Mouse (Mus musculus) heart, embryonic 10.5 days (tissue): Measurements from ENCODE around the gene Vtn. TPM values are rescaled to one million over a fixed set of nuclear protein-coding genes. Genes with fewer than 3 reads are reported as not detected.

ENCODE experiments used
- DNase-seq: peaks from one replicate; pipeline ENCODE4 v3.0.0-alpha.2; 2017; ENCODE audit warnings: low spot score
- H3K27ac ChIP-seq: fragments of 300-500 bp; sonication (generic); 2 replicates; pipeline ENCODE4 v1.5.1; 2016; ENCODE audit warnings: mild to moderate bottlenecking
- H3K27me3 ChIP-seq: fragments of 300-500 bp; sonication (generic); 2 replicates; pipeline ENCODE4 v1.6.1; 2016; ENCODE audit warnings: mild to moderate bottlenecking; ENCODE audit not compliant: poor library complexity, insufficient read depth, severe bottlenecking
- H3K36me3 ChIP-seq: fragments of 300-500 bp; sonication (generic); 2 replicates; pipeline ENCODE4 v1.6.1; 2016; ENCODE audit warnings: mild to moderate bottlenecking, moderate library complexity
- H3K4me1 ChIP-seq: fragments of 300-500 bp; sonication (generic); 2 replicates; pipeline ENCODE4 v1.6.1; 2016; ENCODE audit warnings: mild to moderate bottlenecking
- H3K4me3 ChIP-seq: fragments of 300-500 bp; sonication (generic); 2 replicates; pipeline ENCODE4 v1.5.1; 2016; ENCODE audit warnings: mild to moderate bottlenecking, moderate library complexity
- H3K9me3 ChIP-seq: fragments of 300-500 bp; sonication (generic); 2 replicates; pipeline ENCODE4 v1.6.1; 2016; ENCODE audit warnings: mild to moderate bottlenecking, moderate library complexity
- WGBS: fragments of 180-500 bp; shearing (Covaris S2); methylation state at CpG from one replicate; pipeline ENCODE4 v1.1.7; 2016; 5-methylcytosine and 5-hydroxymethylcytosine counted together
- polyA plus RNA-seq: library from polyadenylated mRNA; unstranded; fragments of >200 nt; fragmentation: Nextera tagmentation; extraction: Ambion mirVana; gene quantifications from 2 replicates; pipeline ENCODE4 v1.2.1, GENCODE M21; 2016

Gene Vtn
- polyA plus RNA-seq = 1.6 and 43.5 TPM in 2 replicates

DNA sequence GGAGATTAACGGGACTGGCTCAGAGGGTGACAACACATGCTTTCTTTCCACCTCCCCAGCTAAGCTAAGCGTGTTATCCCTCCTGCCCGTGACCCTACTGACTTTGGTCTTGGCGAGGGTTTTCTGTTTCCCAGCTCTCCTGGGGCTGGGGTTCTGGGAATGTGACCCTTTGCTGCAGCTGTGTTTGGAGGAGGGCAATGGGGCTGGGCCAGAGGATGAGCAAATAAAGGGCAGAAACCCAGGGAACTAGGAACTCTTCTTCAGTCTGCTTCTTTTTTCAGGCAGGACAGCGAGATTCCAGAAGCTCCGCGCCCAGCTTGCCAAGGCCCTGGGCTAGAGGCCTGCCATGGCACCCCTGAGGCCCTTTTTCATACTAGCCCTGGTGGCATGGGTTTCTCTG lies at the start of gene Vtn:
Gene Vtn, plus strand, starts transcription at position 88 of the 400 bp plus-strand sequence.
- Histone ChIP-seq H3K36me3 (no peaks in the 10 kb centered on the region), H3K27me3 (peaks cover 87% of the 10 kb centered on the region), H3K4me3 (peak within 1 kb of the TSS; percentile 67), H3K4me1 (peaks cover 14% of the 10 kb centered on the region), H3K9me3 (no peaks in the 10 kb centered on the region), H3K27ac (no peak within 1 kb of the TSS)
- WGBS = 55% methylated on average over 7 of the region's 7 CpGs
- no peak for DNase-seq

DNA sequence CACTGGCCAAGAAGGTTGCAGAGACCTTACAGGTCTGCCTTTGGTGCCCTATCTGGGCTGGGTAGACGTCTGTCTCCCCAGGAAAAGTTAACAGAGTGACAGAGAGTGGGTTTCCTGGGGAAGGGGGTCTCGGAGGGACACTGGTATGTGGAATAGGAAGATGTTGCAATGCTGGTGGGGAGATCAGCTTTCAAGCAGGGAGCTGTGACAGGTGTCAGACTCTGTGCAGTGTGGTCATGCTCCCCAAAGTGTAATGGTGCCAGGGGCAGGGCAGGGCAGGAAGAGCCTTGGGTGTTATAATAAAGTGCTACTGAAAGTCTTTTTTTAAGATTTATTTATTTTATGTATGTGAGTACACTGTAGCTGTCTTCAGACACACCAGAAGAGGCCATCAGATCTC lies 48.6 kb upstream of the Vtn start:
- Histone ChIP-seq H3K4me3 (no peak overlapping the region), H3K36me3 (no peaks in the 10 kb centered on the region), H3K9me3 (no peaks in the 10 kb centered on the region), H3K4me1 (peaks cover 2% of the 10 kb centered on the region; the same call in 1 of the 2 replicates), H3K27me3 (peaks cover 5% of the 10 kb centered on the region; the same call in 1 of the 2 replicates), H3K27ac (no peak overlapping the region)
- no peak for DNase-seq
- 42% methylated on average over 2 of the region's 2 CpGs for WGBS

DNA sequence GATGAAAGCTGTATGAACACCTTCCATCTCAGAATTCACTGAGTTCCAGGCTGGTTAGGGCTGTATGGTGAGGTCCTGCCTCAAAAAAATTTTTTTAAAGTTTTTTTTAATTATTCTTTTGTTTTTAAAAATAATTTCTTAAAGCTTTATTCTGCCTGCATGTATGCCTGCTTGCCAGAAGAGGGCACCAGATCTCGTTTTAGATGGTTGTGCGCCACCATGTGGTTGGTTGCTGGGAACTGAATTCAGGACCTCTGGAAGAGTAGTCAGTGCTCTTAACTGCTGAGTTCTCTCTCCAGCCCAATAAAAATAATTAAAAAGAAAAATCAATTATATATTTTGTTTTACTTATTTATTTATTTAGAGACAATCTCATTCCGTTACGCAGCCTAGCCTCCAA lies 45.2 kb upstream of the Vtn start:
- Histone ChIP-seq H3K4me3 (no peak overlapping the region), H3K9me3 (no peaks in the 10 kb centered on the region), H3K36me3 (no peaks in the 10 kb centered on the region), H3K27ac (no peak overlapping the region), H3K27me3 (peaks cover 5% of the 10 kb centered on the region; the same call in 1 of the 2 replicates), H3K4me1 (peaks cover 7% of the 10 kb centered on the region)
- 12% methylated on average over 4 of the region's 4 CpGs for WGBS
- no peak for DNase-seq

DNA sequence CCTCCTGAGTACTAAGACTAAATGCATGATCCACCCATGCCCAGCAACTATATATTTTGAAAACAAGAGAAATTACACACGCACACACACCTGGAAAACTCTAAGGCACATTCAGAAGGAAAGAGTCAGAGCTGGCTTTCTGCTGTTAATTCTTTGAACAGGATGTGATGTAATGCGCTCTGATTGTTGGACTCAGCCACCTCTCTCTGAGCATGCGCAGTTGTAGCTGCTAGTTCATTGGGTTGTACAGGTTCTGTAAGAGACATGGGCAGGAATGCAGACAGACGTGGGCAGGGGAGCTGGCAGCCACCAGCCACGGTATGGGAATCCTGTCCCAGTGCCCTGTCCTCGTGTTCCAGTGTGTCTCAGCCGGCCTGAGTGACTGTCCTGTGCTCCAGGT lies 44.6 kb upstream of the Vtn start:
- Histone ChIP-seq H3K27me3 (peaks cover 5% of the 10 kb centered on the region; the same call in 1 of the 2 replicates), H3K4me1 (peaks cover 7% of the 10 kb centered on the region), H3K4me3 (no peak overlapping the region), H3K27ac (no peak overlapping the region), H3K9me3 (no peaks in the 10 kb centered on the region), H3K36me3 (no peaks in the 10 kb centered on the region)
- DNase-seq = no peak
- WGBS = 69% methylated on average over 7 of the region's 7 CpGs

DNA sequence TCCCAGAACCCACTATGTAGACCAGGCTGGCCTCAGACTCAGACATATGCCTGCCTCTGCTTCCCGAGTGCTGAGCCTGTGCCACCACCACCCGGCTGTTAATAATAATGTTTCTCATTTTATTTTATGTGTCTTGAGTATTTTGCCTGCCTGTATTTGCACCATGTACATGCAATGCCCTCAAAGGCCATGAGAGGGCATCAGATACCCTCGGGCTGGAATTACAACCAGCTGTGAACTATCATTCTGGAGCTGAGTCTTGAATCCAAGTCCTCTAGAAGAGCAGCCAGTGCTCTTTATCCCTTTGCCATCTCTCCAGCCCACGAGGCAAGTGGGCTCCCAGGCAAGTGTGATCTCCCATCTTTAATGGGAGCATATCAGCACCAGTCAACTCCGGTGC lies 43.6 kb upstream of the Vtn start:
- Histone ChIP-seq H3K4me3 (peak overlapping the region; percentile 9; the same call in 1 of the 2 replicates), H3K4me1 (peaks cover 7% of the 10 kb centered on the region), H3K27me3 (peaks cover 5% of the 10 kb centered on the region; the same call in 1 of the 2 replicates), H3K36me3 (no peaks in the 10 kb centered on the region), H3K27ac (no peak overlapping the region), H3K9me3 (no peaks in the 10 kb centered on the region)
- 30% methylated on average over 5 of the region's 5 CpGs for WGBS
- DNase-seq = no peak

DNA sequence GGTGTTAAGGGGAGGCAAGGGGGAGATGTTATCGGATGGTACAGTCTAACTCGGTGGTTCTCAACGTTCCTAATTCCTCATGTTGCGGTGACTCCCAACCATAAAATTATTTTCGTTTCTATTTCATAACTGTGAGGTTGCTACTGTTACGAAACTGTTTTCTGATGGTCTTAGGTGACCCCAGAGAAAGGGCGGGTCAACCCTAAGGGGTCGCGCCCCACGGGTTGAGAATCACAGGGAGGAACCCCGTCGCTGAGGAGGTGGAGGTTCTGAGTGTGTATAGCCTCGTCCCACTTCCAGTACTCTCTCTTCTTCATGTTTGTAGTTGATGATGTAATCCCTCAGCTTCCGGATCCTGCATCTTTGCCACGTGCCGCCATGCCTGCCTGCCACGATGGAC lies 40.2 kb upstream of the Vtn start:
- Histone ChIP-seq H3K27ac (no peak overlapping the region), H3K9me3 (0 out of 2 replicates have a peak, but pooled peaks cover 3% of the 10 kb centered on the region), H3K4me1 (peaks cover 20% of the 10 kb centered on the region), H3K27me3 (no peaks in the 10 kb centered on the region), H3K36me3 (no peaks in the 10 kb centered on the region), H3K4me3 (no peak overlapping the region)
- WGBS = 82% methylated on average over 17 of the region's 17 CpGs
- DNase-seq = no peak

DNA sequence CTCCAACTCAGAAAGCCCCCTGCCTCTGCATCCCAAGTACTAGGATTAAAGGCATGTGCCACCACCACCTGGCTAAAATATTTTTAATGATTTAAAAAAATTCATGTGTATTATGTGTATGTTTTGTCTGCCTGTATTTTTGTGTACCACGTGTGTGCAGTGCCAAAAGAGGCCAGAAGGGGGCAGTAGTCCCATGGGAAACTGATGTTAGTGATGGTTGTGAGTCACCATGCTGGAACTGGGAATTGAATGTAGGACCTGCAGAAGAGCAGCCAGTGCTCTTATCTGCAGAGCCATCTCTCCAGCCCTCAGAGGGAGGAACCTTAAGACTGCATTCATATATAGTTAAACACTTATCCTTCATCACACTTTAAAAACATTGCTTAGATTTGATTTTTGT lies 37.0 kb upstream of the Vtn start:
- no peaks in the 10 kb centered on the region for H3K36me3 ChIP-seq
- H3K27ac ChIP-seq = no peak overlapping the region
- H3K4me1 ChIP-seq = peaks cover 36% of the 10 kb centered on the region
- DNase-seq = no peak
- WGBS = 63% methylated on average over 1 of the region's 1 CpGs
- H3K27me3 ChIP-seq = no peaks in the 10 kb centered on the region
- 0 out of 2 replicates have a peak, but pooled peaks cover 3% of the 10 kb centered on the region for H3K9me3 ChIP-seq
- H3K4me3 ChIP-seq = no peak overlapping the region

DNA sequence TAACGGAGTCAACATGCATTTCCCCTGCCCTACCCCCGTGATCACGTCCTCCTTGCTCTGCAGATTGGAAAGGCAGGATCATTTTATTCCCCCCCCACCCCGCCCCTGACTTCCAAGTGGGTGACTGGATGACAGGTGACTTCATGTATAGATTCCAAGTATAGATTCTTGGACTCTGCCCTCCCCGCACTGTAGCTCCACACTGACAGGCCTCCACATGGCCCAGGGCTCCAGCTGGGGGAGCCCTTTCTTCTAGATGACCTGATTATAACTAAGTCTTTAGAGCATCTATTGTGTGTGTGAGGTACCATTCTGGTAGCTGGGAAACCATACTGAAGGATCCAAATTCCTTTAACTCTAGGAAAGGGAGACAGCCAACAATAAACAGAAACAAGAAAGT lies 36.2 kb upstream of the Vtn start:
- no peak overlapping the region for H3K4me3 ChIP-seq
- no peak for DNase-seq
- H3K27me3 ChIP-seq = no peaks in the 10 kb centered on the region
- 85% methylated on average over 5 of the region's 5 CpGs for WGBS
- H3K9me3 ChIP-seq = 0 out of 2 replicates have a peak, but pooled peaks cover 3% of the 10 kb centered on the region
- H3K27ac ChIP-seq = no peak overlapping the region
- no peaks in the 10 kb centered on the region for H3K36me3 ChIP-seq
- peaks cover 38% of the 10 kb centered on the region for H3K4me1 ChIP-seq

DNA sequence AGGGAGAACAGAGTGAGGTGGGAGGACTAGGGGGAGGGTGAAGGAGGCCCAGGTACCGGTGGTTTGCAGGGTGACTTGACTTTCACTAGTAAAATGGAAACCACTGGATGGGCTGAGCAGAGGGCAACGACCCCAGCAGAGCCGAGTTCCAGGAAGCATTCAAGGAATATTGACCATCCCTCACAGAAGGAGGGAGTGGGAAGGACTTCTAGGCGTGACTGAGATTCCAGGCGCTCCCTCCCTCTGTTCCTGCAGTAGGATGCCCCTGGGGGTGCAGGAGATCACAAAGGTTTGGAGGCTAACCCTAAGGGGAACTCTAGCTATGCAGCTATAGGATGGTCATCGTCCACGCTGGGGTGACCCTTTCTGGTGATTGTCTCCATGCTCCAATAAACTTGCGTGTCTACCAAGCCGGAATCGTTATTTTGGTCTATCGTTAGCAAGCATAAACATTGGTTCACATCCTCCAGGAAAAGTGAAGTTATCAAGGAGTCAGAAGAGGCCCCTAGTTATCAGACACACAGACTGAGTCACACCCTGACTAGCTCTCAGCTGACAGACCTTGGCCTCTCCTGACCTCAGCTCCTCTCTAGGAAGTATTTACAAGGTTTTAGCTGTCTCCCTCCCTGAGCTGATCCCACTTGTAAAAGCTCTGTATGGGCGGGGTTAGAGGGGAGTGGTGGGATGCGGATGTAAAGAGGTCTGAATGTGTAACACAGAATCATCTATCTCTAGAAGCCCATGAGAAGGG lies 35.4 kb upstream of the Vtn start:
- H3K36me3 ChIP-seq = no peaks in the 10 kb centered on the region
- no peak for DNase-seq
- WGBS = 43% methylated on average over 13 of the region's 13 CpGs

DNA sequence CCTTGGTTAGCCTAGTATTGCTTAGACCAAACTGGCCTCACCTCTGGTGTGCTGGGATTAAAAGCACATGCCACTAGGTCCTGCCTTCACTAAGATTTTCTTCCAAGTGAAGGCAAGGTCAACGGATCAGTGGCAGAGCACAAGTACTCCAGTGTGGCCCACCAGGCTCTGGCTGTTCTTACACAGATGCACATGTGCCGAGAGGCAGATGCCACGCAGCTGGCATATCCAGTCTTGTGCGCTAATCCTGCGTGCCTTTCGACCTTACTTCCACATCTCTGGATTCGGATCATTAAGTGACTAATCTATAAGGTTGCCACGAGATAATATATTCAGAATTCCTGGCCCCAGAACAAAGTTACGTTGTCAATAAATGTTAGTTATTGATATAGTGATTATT lies 33.8 kb upstream of the Vtn start:
- H3K27ac ChIP-seq = peak overlapping the region; percentile 93; the same call in 1 of the 2 replicates
- no peak for DNase-seq
- no peaks in the 10 kb centered on the region for H3K36me3 ChIP-seq
- WGBS = 53% methylated on average over 9 of the region's 9 CpGs
- 0 out of 2 replicates have a peak, but pooled peaks cover 3% of the 10 kb centered on the region for H3K9me3 ChIP-seq
- no peaks in the 10 kb centered on the region for H3K27me3 ChIP-seq
- peaks cover 38% of the 10 kb centered on the region for H3K4me1 ChIP-seq
- peak overlapping the region; percentile 80 for H3K4me3 ChIP-seq

More for the DNA sequence above, 35.4 kb upstream of the Vtn start:
- peaks cover 38% of the 10 kb centered on the region for H3K4me1 ChIP-seq
- H3K9me3 ChIP-seq = 0 out of 2 replicates have a peak, but pooled peaks cover 3% of the 10 kb centered on the region
- H3K27ac ChIP-seq = no peak overlapping the region
- H3K4me3 ChIP-seq = no peak overlapping the region
- no peaks in the 10 kb centered on the region for H3K27me3 ChIP-seq

DNA sequence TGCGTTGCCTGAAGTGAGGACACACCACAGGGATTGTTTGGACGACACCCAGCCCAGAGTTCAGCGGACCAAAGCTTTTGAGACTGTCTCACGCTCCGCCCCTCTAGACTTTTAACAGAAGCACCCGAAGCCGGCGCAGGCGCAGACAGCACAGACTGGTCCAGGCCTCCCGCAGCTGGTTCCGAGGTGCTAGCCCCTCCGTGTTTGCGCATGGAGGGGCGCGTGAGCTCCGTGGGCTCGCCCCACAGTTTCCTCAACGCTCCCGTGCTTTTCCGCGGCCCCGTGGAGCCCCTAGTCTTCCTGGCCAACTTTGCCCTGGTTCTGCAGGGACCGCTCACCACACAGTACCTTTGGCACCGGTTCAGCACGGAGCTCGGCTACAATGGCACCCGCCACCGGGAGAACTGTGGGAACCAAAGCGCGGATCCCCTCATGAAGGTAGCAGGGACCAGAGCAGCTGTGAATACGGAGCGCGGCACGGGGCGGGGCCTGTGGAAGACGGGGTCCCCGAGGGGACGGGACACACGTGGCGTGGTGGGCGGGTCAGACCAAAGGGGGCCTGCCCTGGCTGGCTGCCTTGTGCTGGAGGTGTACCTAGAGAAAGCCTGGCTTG lies 33.2 kb upstream of the Vtn start, which contains the start of gene Slc46a1:
Gene Slc46a1, plus strand, starts transcription at position 130 of the 613 bp plus-strand sequence.
- Histone ChIP-seq H3K27me3 (no peaks in the 10 kb centered on the region), H3K4me1 (peaks cover 38% of the 10 kb centered on the region), H3K36me3 (no peaks in the 10 kb centered on the region), H3K27ac (peak within 1 kb of the TSS; percentile 93), H3K4me3 (peak within 1 kb of the TSS; percentile 80), H3K9me3 (0 out of 2 replicates have a peak, but pooled peaks cover 3% of the 10 kb centered on the region)
- under 1% methylated on average over 41 of the region's 41 CpGs for WGBS
- peak; percentile 92 for DNase-seq

DNA sequence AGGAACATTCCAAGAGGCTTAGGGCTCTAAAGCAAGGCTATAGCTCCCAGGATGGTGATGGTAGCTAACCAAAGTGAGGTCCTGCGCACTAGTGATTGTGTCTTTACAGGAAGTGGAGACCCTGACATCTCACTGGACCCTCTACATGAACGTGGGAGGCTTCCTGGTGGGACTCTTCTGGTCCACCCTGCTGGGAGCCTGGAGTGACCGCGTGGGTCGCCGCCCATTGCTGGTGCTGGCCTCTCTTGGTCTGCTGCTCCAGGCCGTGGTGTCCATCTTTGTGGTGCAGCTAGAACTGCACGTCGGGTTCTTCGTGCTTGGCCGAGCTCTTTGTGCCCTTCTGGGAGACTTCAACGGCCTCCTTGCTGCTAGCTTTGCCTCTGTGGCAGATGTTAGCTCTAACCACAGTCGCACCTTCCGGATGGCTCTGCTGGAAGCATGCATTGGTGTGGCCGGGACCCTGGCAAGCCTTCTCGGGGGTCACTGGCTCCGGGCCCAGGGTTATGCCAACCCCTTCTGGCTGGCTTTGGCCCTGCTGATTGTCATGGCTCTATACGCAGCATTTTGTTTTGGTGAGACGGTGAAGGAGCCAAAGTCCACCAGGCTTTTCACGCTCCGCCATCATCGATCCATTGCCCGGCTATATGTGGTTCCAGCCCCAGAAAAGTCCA lies 32.5 kb upstream of the Vtn start:
- Histone ChIP-seq H3K4me1 (peaks cover 38% of the 10 kb centered on the region), H3K9me3 (0 out of 2 replicates have a peak, but pooled peaks cover 3% of the 10 kb centered on the region), H3K27ac (peak overlapping the region; percentile 93), H3K36me3 (no peaks in the 10 kb centered on the region), H3K4me3 (peak overlapping the region; percentile 80), H3K27me3 (no peaks in the 10 kb centered on the region)
- WGBS = 73% methylated on average over 23 of the region's 23 CpGs
- no peak for DNase-seq

DNA sequence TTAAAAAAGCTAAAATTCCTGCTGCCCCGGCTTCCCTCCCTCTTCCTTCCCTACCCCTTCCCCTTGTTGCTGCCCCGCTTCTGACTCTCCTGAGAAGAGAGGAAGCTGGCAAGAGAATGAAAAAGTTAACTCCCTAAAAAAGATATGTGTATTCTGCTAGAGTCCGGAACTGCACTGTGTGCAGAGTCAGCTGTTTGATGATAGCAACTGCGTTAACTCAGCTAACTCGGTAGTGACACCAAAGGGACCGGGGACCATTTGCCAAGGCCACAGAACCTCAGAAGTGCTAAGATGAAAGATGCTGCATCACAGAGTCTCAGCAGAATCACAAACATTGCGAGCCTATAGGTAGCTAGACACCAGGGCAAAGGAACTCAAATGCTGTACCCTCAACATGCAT lies 31.4 kb upstream of the Vtn start:
- Histone ChIP-seq H3K4me1 (peaks cover 37% of the 10 kb centered on the region), H3K4me3 (no peak overlapping the region), H3K9me3 (no peaks in the 10 kb centered on the region), H3K27me3 (no peaks in the 10 kb centered on the region), H3K27ac (no peak overlapping the region), H3K36me3 (no peaks in the 10 kb centered on the region)
- 68% methylated on average over 7 of the region's 7 CpGs for WGBS
- DNase-seq = no peak
